Mouse (Mus musculus) kidney, adult 2 months (tissue): ENCODE measurements around the gene Ctnnd1. TPM values are rescaled to one million over a fixed set of nuclear protein-coding genes. Genes with fewer than 3 reads are reported as not detected.

Source experiments
- DNase-seq: peaks from one replicate; pipeline ENCODE4 v3.0.0; 2021
- H3K27ac ChIP-seq: fragments of 200-500 bp; 2 replicates; pipeline ENCODE4 v1.5.1; 2012; ENCODE audit warnings: low read depth, low read length, control low read depth, inconsistent platforms; ENCODE audit not compliant: insufficient read depth
- H3K27me3 ChIP-seq: fragments of 200-500 bp; replicated peaks from 2 replicates; pipeline ENCODE4 v1.6.1; 2012; ENCODE audit warnings: mild to moderate bottlenecking, moderate library complexity, low read length, inconsistent platforms; ENCODE audit not compliant: control insufficient read depth, insufficient read depth
- H3K36me3 ChIP-seq: fragments of 200-500 bp; 2 replicates; pipeline ENCODE4 v1.6.1; 2012; ENCODE audit warnings: mild to moderate bottlenecking, moderate library complexity, low read length, inconsistent platforms; ENCODE audit not compliant: control insufficient read depth, insufficient read depth
- H3K4me1 ChIP-seq: fragments of 200-500 bp; 2 replicates; pipeline ENCODE4 v1.6.1; 2011; ENCODE audit warnings: low read length; ENCODE audit not compliant: control insufficient read depth, insufficient read depth
- H3K4me3 ChIP-seq: fragments of 200-500 bp; 2 replicates; pipeline ENCODE4 v1.5.1; 2011; ENCODE audit warnings: mild to moderate bottlenecking, low read depth, low read length, control low read depth; ENCODE audit not compliant: insufficient read depth
- CTCF ChIP-seq: fragments of 200-500 bp; conservative IDR thresholded peaks from 2 replicates; pipeline ENCODE4 v1.5.1; 2011; ENCODE audit warnings: low read depth, mild to moderate bottlenecking, control low read depth, low read length, moderate library complexity, mixed read lengths; ENCODE audit not compliant: insufficient read depth, insufficient read length
- POLR2A ChIP-seq: fragments of 200-500 bp; IDR thresholded peaks from one replicate; pipeline ENCODE4 v1.6.1; 2011; ENCODE audit warnings: low read depth, low read length, control low read depth
- WGBS: fragments of 180-500 bp; shearing (Covaris S2); methylation state at CpG from one replicate; pipeline ENCODE4 v1.1.7; 2018; 5-methylcytosine and 5-hydroxymethylcytosine counted together
- polyA plus RNA-seq: library from polyadenylated mRNA; depleted of rRNA; stranded (reverse); fragments of >200 nt; gene quantifications from 2 replicates; pipeline ENCODE4 v1.2.3, GENCODE M21; 2012; rRNA removed

The Ctnnd1 gene
- polyA plus RNA-seq, result 53.2 and 58.7 TPM in 2 replicates

DNA sequence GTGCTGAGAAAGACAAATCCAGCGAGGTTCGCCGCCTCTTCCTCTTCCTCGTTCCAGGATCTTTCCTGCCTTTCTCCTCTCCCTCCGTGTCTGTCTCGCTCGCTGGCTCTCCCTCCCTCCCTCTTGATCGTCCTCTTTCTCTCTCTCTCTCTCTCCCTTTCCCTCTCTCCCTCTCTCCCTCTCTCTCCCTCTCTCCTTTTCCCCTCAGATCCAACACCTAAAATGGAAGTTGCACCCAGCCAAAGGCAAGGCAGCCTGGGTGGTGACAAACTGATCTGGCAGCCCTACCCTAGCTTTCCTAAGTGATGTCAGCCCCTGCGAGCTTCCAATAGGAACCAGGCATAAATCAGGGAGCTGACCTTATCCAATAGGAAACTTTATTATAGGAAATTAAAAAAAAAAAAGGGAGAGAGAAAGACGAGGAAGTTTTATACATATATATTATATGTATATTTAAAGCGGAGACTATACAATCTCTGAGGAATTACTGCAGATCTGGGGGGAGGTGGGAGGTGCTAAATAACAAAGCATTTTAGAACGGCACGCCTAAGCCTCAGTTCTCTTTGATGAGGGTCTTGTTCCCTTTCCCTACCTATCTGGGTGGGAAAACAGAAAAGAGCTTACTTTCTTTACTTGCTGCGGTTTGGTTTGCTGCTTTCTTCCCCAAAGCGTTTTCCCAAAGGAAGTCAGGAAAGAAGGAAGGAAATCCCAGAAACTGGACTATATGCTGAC lies at the start of gene Ctnnd1:
Gene Ctnnd1 (minus strand): TSS at position 302 of the 732 bp plus-strand sequence.
- peak; percentile 63 for TF ChIP-seq POLR2A
- TF ChIP-seq CTCF, result no peak
- Histone ChIP-seq H3K27ac (peak within 1 kb of the TSS; percentile 100), H3K27me3 (no peaks in the 10 kb centered on the region), H3K4me3 (peak within 1 kb of the TSS; percentile 100), H3K4me1 (peaks cover 10% of the 10 kb centered on the region; the same call in 1 of the 2 replicates), H3K36me3 (no peaks in the 10 kb centered on the region)
- 1% methylated on average over 15 of the region's 15 CpGs for WGBS
- peak; percentile 95 for DNase-seq

GRCm38 (mm10) chr2:84695007-84695695 lies 44.6 kb upstream of the Ctnnd1 start:
- no peak overlapping the region for H3K4me3 ChIP-seq
- H3K27me3 ChIP-seq, result no peaks in the 10 kb centered on the region
- no peak for DNase-seq
- 78% methylated on average over 5 of the region's 5 CpGs for WGBS
- H3K36me3 ChIP-seq, result peaks cover 6% of the 10 kb centered on the region
- H3K4me1 ChIP-seq, result no peaks in the 10 kb centered on the region
- TF ChIP-seq POLR2A (no peak), CTCF (no peak)
- H3K27ac ChIP-seq, result no peak overlapping the region

DNA sequence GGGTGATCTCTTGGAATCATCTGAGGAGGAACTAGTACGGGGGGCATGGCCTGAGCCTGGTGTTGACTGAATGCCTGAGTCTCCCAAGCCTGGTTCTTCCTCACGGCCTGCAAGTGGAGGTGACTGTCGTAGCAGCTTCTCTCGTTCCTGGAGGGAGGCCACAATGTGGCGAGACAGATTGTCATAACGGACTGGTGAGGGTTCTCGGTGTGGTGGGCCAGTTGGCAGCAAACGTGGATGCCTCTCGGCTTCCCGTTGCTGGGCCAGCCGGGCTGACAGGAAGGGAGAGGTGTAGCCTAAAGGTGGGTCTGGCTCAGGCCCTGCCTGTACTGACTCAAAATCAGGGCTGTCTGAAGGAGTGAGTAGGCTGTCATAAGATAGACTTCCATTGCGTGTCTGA lies 39.5 kb upstream of the Ctnnd1 start:
- peaks cover 14% of the 10 kb centered on the region for H3K36me3 ChIP-seq
- 88% methylated on average over 12 of the region's 12 CpGs for WGBS
- H3K4me1 ChIP-seq, result no peaks in the 10 kb centered on the region

DNA sequence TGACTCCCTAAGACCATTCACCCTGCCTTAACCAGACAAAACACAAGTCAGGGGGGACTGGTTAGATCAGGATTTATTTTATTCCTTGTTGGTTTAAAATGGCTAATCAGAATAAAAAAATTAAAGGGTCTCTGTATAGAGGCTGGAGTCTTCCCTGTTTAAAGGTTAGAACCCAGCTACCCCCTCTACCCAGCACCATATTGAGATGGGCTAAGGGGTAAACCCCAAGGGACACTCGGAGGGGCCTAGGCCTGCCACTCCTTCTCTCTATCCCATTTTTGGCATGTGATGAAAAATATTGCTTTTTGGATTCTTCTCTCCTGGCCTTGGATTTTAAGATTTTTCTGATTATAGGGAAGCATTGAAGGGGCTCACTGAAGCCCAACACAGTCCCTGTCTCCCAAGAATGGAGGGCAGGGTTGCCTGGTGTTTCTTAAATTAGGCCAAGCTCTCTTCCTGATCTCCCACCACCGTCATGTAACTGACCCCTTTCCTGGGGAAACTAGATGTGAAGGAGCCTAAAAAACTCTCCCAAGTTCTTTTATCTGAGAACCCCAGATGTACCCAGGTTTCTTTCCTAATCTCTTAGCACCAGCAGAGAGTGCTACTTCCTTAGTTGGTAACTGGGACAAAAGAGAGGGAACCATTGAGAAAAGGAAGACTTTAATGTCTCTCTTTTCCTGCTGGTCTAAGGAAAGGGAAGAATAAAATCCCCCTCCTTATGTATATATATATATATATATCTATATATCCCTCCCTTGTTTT lies 37.7 kb upstream of the Ctnnd1 start:
- no peaks in the 10 kb centered on the region for H3K4me1 ChIP-seq
- no peaks in the 10 kb centered on the region for H3K27me3 ChIP-seq
- H3K27ac ChIP-seq, result no peak overlapping the region
- peaks cover 14% of the 10 kb centered on the region for H3K36me3 ChIP-seq
- no peak for DNase-seq
- H3K4me3 ChIP-seq, result no peak overlapping the region
- 72% methylated on average over 2 of the region's 2 CpGs for WGBS
- no peak for TF ChIP-seq CTCF
- no peak for TF ChIP-seq POLR2A

More for the DNA sequence above, 39.5 kb upstream of the Ctnnd1 start:
- DNase-seq, result no peak
- TF ChIP-seq POLR2A (no peak), CTCF (no peak)
- no peaks in the 10 kb centered on the region for H3K27me3 ChIP-seq
- H3K4me3 ChIP-seq, result no peak overlapping the region
- H3K27ac ChIP-seq, result no peak overlapping the region

DNA sequence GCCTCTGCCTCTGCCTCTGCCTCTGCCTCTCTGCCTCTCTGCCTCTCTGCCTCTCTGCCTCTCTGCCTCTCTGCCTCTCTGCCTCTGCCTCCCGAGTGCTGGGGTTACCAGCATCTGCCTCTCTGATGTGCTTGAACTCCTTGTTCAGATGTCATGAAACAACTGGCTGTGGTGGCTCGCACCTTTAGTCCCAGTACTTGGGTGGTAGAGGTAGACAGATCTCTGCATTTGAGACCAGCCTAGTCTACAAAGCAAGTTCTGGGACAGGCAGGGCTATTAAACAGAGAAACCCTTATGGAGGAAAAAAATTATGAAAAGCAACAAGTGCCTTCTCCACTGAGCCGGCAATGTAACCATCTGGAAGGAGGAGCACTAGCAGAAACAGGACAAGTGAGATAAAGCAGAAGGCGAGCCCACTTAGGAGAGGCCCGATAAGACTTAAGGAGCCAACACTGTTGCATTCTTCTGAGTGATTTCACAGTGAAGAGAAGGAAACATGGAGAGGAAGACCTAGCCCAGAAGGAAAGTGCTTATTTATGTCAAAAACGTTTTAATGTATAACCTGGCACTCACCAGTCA lies 32.1 kb upstream of the Ctnnd1 start:
- Histone ChIP-seq H3K27ac (no peak overlapping the region), H3K4me3 (no peak overlapping the region), H3K27me3 (no peaks in the 10 kb centered on the region), H3K36me3 (peaks cover 4% of the 10 kb centered on the region), H3K4me1 (no peaks in the 10 kb centered on the region; the same call in 1 of the 2 replicates)
- DNase-seq, result no peak
- TF ChIP-seq CTCF (no peak), POLR2A (no peak)
- 74% methylated on average over 6 of the region's 6 CpGs for WGBS

DNA sequence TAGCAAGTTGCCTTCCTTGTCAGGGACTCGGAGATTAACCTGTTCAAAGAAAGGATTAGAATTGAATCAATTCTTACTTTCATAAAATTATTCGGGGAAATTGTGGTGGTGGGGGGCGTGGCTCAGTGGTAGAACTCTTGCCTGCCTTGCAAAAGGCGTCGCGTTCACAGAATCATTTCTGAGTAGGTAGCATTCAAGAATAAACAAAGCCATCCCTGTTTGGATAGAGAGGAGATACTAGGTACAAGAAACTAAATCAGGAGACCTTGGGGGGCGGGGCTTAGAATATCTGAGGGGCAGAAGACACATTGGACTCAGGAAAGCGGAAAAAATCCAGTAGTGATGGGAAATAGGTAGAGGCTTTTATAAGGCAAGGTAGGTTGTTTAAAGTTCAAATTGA lies 28.5 kb upstream of the Ctnnd1 start, which contains the start of gene Tmx2:
Gene Tmx2 (minus strand): TSS at position 125 of the 400 bp plus-strand sequence.
- TF ChIP-seq CTCF (no peak), POLR2A (no peak)
- WGBS, result 11% methylated on average over 8 of the region's 8 CpGs
- no peak for DNase-seq
- no peaks in the 10 kb centered on the region for H3K27me3 ChIP-seq
- peak within 1 kb of the TSS; percentile 96 for H3K4me3 ChIP-seq
- H3K4me1 ChIP-seq, result no peaks in the 10 kb centered on the region; the same call in 1 of the 2 replicates
- no peak within 1 kb of the TSS for H3K27ac ChIP-seq
- no peaks in the 10 kb centered on the region; the same call in 1 of the 2 replicates for H3K36me3 ChIP-seq
